Mouse (Mus musculus): ENCODE results near the gene March1. TPM values are rescaled to one million over a fixed set of nuclear protein-coding genes. Genes with fewer than 3 reads are reported as not detected.
A peak's percentile ranks its signal among the peaks of the same experiment; 100 is the strongest.

Gene March1
- 56.4 and 59.3 TPM in 2 replicates for polyA plus RNA-seq (2015; fragmentation: Nextera tagmentation; extraction: Ambion mirVana)

- no peaks in the 10 kb centered on the region for H3K36me3 ChIP-seq (ENCODE audit: control insufficient read depth, insufficient read depth, low read length)
- peak within 1 kb of the TSS; percentile 73 for H3K4me3 ChIP-seq (ENCODE audit: low read depth, low read length)
- peaks cover 8% of the 10 kb centered on the region; the same call in 1 of the 2 replicates for H3K4me1 ChIP-seq (ENCODE audit: control insufficient read depth, insufficient read depth, low read length)
- no peaks in the 10 kb centered on the region for H3K27me3 ChIP-seq (ENCODE audit: control insufficient read depth, insufficient read depth, low read depth, low read length)
- peak within 1 kb of the TSS; percentile 94 for H3K9ac ChIP-seq (ENCODE audit: low read depth, low read length)
- peak within 1 kb of the TSS; percentile 88 for H3K27ac ChIP-seq (ENCODE audit: low read length)
- H3K4me2 ChIP-seq (ENCODE audit: low read length) = peak within 1 kb of the TSS; percentile 72
- H3K9me3 ChIP-seq (replicated peaks; ENCODE audit: control insufficient read depth, low read length, poor library complexity, severe bottlenecking) = no peaks in the 10 kb centered on the region
- WGBS = 1% methylated on average over 23 of the region's 23 CpGs
- ATAC-seq = peak; percentile 96
Observed at GRCm38 (mm10) chr8:65617871-65618751, at the start of gene March1. TSS of gene March1 (plus strand) at chr8:65617900.

GRCm38 (mm10) chr8:65586909-65587308, 30.8 kb upstream of the March1 start:
- Histone ChIP-seq H3K4me2 (ENCODE audit: low read length) (no peak overlapping the region), H3K9me3 (replicated peaks; ENCODE audit: control insufficient read depth, low read length, poor library complexity, severe bottlenecking) (no peaks in the 10 kb centered on the region), H3K36me3 (ENCODE audit: control insufficient read depth, insufficient read depth, low read length) (no peaks in the 10 kb centered on the region), H3K27me3 (ENCODE audit: control insufficient read depth, insufficient read depth, low read depth, low read length) (no peaks in the 10 kb centered on the region), H3K4me3 (ENCODE audit: low read depth, low read length) (no peak overlapping the region), H3K27ac (ENCODE audit: low read length) (no peak overlapping the region), H3K9ac (ENCODE audit: low read depth, low read length) (no peak overlapping the region), H3K4me1 (ENCODE audit: control insufficient read depth, insufficient read depth, low read length) (no peaks in the 10 kb centered on the region)
- WGBS = 52% methylated on average over 1 of the region's 1 CpGs
- ATAC-seq = no peak

- Histone ChIP-seq H3K36me3 (ENCODE audit: control insufficient read depth, insufficient read depth, low read length) (no peaks in the 10 kb centered on the region), H3K4me3 (ENCODE audit: low read depth, low read length) (no peak overlapping the region), H3K4me1 (ENCODE audit: control insufficient read depth, insufficient read depth, low read length) (no peaks in the 10 kb centered on the region), H3K4me2 (ENCODE audit: low read length) (no peak overlapping the region), H3K27ac (ENCODE audit: low read length) (no peak overlapping the region), H3K9me3 (replicated peaks; ENCODE audit: control insufficient read depth, low read length, poor library complexity, severe bottlenecking) (no peaks in the 10 kb centered on the region), H3K9ac (ENCODE audit: low read depth, low read length) (no peak overlapping the region), H3K27me3 (ENCODE audit: control insufficient read depth, insufficient read depth, low read depth, low read length) (no peaks in the 10 kb centered on the region)
- 56% methylated on average over 2 of the region's 2 CpGs for WGBS
- ATAC-seq = no peak
Observed at GRCm38 (mm10) chr8:65603241-65603640, 14.5 kb upstream of the March1 start.

GRCm38 (mm10) chr8:65609509-65609908, 8.2 kb upstream of the March1 start:
- Histone ChIP-seq H3K4me3 (ENCODE audit: low read depth, low read length) (no peak overlapping the region), H3K27me3 (ENCODE audit: control insufficient read depth, insufficient read depth, low read depth, low read length) (no peaks in the 10 kb centered on the region), H3K4me2 (ENCODE audit: low read length) (no peak overlapping the region), H3K9ac (ENCODE audit: low read depth, low read length) (no peak overlapping the region), H3K27ac (ENCODE audit: low read length) (no peak overlapping the region), H3K36me3 (ENCODE audit: control insufficient read depth, insufficient read depth, low read length) (no peaks in the 10 kb centered on the region), H3K9me3 (replicated peaks; ENCODE audit: control insufficient read depth, low read length, poor library complexity, severe bottlenecking) (no peaks in the 10 kb centered on the region), H3K4me1 (ENCODE audit: control insufficient read depth, insufficient read depth, low read length) (no peaks in the 10 kb centered on the region)
- WGBS = 67% methylated on average over 2 of the region's 2 CpGs
- no peak for ATAC-seq

GRCm38 (mm10) chr8:65618966-65619365, 1.3 kb downstream of the March1 start:
- H3K4me2 ChIP-seq (ENCODE audit: low read length) = peak overlapping the region; percentile 72
- peak overlapping the region; percentile 88 for H3K27ac ChIP-seq (ENCODE audit: low read length)
- WGBS = 14% methylated on average over 7 of the region's 7 CpGs
- peak overlapping the region; percentile 94 for H3K9ac ChIP-seq (ENCODE audit: low read depth, low read length)
- peaks cover 8% of the 10 kb centered on the region; the same call in 1 of the 2 replicates for H3K4me1 ChIP-seq (ENCODE audit: control insufficient read depth, insufficient read depth, low read length)
- peak overlapping the region; percentile 73 for H3K4me3 ChIP-seq (ENCODE audit: low read depth, low read length)
- ATAC-seq = no peak; the same call in 1 of the 2 replicates
- H3K36me3 ChIP-seq (ENCODE audit: control insufficient read depth, insufficient read depth, low read length) = no peaks in the 10 kb centered on the region
- no peaks in the 10 kb centered on the region for H3K9me3 ChIP-seq (replicated peaks; ENCODE audit: control insufficient read depth, low read length, poor library complexity, severe bottlenecking)
- H3K27me3 ChIP-seq (ENCODE audit: control insufficient read depth, insufficient read depth, low read depth, low read length) = no peaks in the 10 kb centered on the region

- H3K27ac ChIP-seq (ENCODE audit: low read length) = no peak overlapping the region
- no peak overlapping the region for H3K9ac ChIP-seq (ENCODE audit: low read depth, low read length)
- no peaks in the 10 kb centered on the region for H3K36me3 ChIP-seq (ENCODE audit: control insufficient read depth, insufficient read depth, low read length)
- no peaks in the 10 kb centered on the region for H3K27me3 ChIP-seq (ENCODE audit: control insufficient read depth, insufficient read depth, low read depth, low read length)
- no peak overlapping the region for H3K4me2 ChIP-seq (ENCODE audit: low read length)
- no peak for ATAC-seq
- no peak overlapping the region for H3K4me3 ChIP-seq (ENCODE audit: low read depth, low read length)
- no peaks in the 10 kb centered on the region for H3K9me3 ChIP-seq (replicated peaks; ENCODE audit: control insufficient read depth, low read length, poor library complexity, severe bottlenecking)
- H3K4me1 ChIP-seq (ENCODE audit: control insufficient read depth, insufficient read depth, low read length) = no peaks in the 10 kb centered on the region
Observed at GRCm38 (mm10) chr8:65644931-65645330, 27.2 kb downstream of the March1 start.

GRCm38 (mm10) chr8:65645502-65645901, 27.8 kb downstream of the March1 start:
- Histone ChIP-seq H3K4me3 (ENCODE audit: low read depth, low read length) (no peak overlapping the region), H3K9ac (ENCODE audit: low read depth, low read length) (no peak overlapping the region), H3K27ac (ENCODE audit: low read length) (no peak overlapping the region), H3K4me1 (ENCODE audit: control insufficient read depth, insufficient read depth, low read length) (no peaks in the 10 kb centered on the region), H3K36me3 (ENCODE audit: control insufficient read depth, insufficient read depth, low read length) (no peaks in the 10 kb centered on the region), H3K27me3 (ENCODE audit: control insufficient read depth, insufficient read depth, low read depth, low read length) (no peaks in the 10 kb centered on the region), H3K4me2 (ENCODE audit: low read length) (no peak overlapping the region), H3K9me3 (replicated peaks; ENCODE audit: control insufficient read depth, low read length, poor library complexity, severe bottlenecking) (no peaks in the 10 kb centered on the region)
- WGBS = 87% methylated on average over 1 of the region's 1 CpGs
- no peak for ATAC-seq

GRCm38 (mm10) chr8:65645945-65646344, 28.2 kb downstream of the March1 start:
- H3K27me3 ChIP-seq (ENCODE audit: control insufficient read depth, insufficient read depth, low read depth, low read length) = no peaks in the 10 kb centered on the region
- H3K4me1 ChIP-seq (ENCODE audit: control insufficient read depth, insufficient read depth, low read length) = no peaks in the 10 kb centered on the region
- H3K9ac ChIP-seq (ENCODE audit: low read depth, low read length) = no peak overlapping the region
- H3K36me3 ChIP-seq (ENCODE audit: control insufficient read depth, insufficient read depth, low read length) = no peaks in the 10 kb centered on the region
- 83% methylated on average over 1 of the region's 1 CpGs for WGBS
- no peak overlapping the region for H3K27ac ChIP-seq (ENCODE audit: low read length)
- ATAC-seq = no peak
- no peak overlapping the region for H3K4me3 ChIP-seq (ENCODE audit: low read depth, low read length)
- no peaks in the 10 kb centered on the region for H3K9me3 ChIP-seq (replicated peaks; ENCODE audit: control insufficient read depth, low read length, poor library complexity, severe bottlenecking)
- H3K4me2 ChIP-seq (ENCODE audit: low read length) = no peak overlapping the region

- H3K27ac ChIP-seq (ENCODE audit: low read length) = no peak overlapping the region
- no peaks in the 10 kb centered on the region for H3K4me1 ChIP-seq (ENCODE audit: control insufficient read depth, insufficient read depth, low read length)
- 88% methylated on average over 6 of the region's 6 CpGs for WGBS
- H3K4me2 ChIP-seq (ENCODE audit: low read length) = no peak overlapping the region
- H3K4me3 ChIP-seq (ENCODE audit: low read depth, low read length) = no peak overlapping the region
- ATAC-seq = no peak
- no peaks in the 10 kb centered on the region for H3K27me3 ChIP-seq (ENCODE audit: control insufficient read depth, insufficient read depth, low read depth, low read length)
- no peaks in the 10 kb centered on the region for H3K9me3 ChIP-seq (replicated peaks; ENCODE audit: control insufficient read depth, low read length, poor library complexity, severe bottlenecking)
- H3K9ac ChIP-seq (ENCODE audit: low read depth, low read length) = no peak overlapping the region
- H3K36me3 ChIP-seq (ENCODE audit: control insufficient read depth, insufficient read depth, low read length) = no peaks in the 10 kb centered on the region
Observed at GRCm38 (mm10) chr8:65655924-65656323, 38.2 kb downstream of the March1 start.
